Mouse (Mus musculus) heart, postnatal 10 days (tissue): Measurements from ENCODE around the gene Jazf1. TPM values are rescaled to one million over a fixed set of nuclear protein-coding genes. Genes with fewer than 3 reads are reported as not detected.
A peak's percentile ranks its signal among the peaks of the same experiment; 100 is the strongest.

Source experiments
- DNase-seq, 2 experiments: peaks; one replicate each; pipeline ENCODE4 v3.0.0; 2021
- intact Hi-C: fragments of 180-260 bp; cut with DNase I; formaldehyde crosslinking; loops from one replicate; pipeline ENCODE4 v1.15.1; 2025
- total RNA-seq, 2 experiments: library from RNA; stranded (reverse); gene quantifications; 2 replicates each; pipeline ENCODE4 v1.2.3; 2021

Jazf1 gene
- total RNA-seq, 2 experiments from 2014 or later: 9.8 to 10.0 TPM

GRCm38 (mm10) chr6:52868352-52868751, 200.1 kb downstream of the Jazf1 start:
- DNase-seq: no peak
- intact Hi-C loops: no loop called here

DNA sequence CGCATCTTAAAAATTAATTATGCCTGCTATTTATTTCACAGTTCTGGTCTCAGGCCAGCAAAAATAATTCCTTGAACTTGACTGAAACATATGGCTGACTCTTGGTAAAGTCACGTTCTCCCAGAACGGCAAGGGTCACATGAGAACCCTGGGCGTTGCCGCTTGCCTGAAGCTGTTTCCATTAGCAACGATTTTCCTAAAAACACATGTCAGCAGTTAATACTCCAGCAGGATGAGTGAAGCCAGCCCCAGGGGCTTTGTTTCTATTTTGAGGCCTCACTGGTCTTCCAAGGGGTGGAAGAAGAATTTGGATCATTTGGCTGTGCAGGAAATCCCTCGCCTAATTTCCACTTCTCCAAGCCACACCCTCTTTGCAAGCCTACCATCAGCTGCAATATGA, 206.5 kb downstream of the Jazf1 start:
- peak; percentile 69 to 77 for DNase-seq
- intact Hi-C loops: no loop called here

DNA sequence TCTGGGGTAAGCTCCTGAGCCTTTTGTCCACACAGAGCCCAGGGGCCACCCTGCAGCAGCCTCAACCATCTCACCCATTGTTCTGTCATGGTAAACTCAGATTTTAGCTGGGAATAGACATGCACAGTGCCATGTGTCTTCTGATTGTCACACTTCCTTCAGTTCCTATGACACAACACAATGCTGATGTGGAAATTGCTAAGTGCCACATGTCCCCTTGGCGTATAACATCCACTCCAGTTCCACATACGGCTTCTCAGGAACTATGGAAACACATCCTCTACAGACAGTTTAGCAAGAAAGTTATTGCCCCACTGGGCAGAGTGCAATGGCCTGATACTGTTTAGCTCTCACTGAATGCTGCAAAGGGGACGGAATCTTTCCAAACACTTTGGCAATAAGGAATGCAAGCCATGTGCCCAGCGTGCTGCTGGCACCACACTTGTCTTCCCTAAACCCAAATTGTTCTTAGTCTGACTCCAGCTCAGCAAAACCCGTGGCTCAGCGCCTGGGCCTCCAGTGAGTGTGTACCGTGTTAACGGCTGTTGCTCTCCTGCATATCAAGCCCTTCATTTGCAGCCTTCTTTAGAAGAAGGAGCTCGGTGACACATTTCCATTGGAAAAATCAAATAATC, 207.1 kb downstream of the Jazf1 start:
- intact Hi-C loops: no loop called here
- DNase-seq: peak in 1 of 2 experiments; percentile 40

GRCm38 (mm10) chr6:52860713-52861112, 207.7 kb downstream of the Jazf1 start:
- intact Hi-C loops: no loop called here
- peak; percentile 24 to 25 for DNase-seq

- DNase-seq: no peak
- intact Hi-C loops: no loop called here
Observed at GRCm38 (mm10) chr6:52858911-52859431, 209.5 kb downstream of the Jazf1 start.

DNA sequence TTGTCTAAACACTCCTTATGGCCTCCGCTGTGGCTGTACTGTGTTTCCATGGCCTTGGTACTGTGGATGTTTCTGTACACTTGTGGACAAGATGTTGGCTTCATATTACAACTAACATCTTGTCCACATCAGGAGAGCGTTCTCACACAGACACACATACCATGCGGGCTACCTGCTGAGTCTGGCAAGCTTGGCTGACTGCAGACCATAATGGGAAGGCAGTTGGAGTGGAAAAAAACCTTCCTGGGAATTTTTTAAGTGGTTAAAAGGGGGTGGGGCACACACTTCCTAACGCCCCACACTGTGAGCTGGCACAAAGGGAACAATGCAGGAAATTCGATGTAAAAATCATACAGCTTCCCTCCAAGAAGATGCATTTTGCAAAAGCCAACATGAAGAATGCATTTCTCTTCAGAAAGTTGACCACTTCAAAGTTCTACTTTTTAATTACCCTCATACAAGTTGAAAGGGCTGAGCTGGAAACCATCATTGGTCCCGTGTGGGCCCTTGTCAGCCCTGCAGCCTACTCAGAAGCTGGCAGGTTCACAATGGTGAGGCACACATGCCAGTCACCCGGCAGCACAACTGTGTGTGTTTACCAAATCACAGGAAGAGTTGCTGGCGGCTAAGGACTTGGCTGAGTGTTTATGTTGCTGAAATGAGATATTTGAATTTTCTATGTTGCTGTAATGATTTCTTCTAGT, 215.9 kb downstream of the Jazf1 start:
- no peak for DNase-seq
- intact Hi-C loops: no loop called here

DNA sequence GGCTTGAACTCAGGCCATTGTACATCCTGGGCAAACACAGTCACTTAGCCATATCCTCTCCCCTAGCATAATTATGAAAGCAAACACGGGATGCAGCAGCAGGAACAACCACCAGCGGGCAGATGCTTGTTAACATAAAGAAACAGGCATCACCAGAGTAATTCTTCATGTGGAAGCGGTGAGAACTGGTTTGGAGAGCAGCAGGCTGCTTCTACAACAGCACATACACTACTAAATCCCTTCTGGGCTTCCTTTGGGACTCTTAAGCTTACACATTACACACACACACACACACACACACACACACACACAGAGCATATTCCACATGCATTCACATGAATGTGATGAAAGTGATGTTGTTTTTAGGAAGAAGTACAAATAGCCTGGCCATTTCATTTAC, 216.5 kb downstream of the Jazf1 start:
- DNase-seq: no peak
- intact Hi-C loops: no loop called here

DNA sequence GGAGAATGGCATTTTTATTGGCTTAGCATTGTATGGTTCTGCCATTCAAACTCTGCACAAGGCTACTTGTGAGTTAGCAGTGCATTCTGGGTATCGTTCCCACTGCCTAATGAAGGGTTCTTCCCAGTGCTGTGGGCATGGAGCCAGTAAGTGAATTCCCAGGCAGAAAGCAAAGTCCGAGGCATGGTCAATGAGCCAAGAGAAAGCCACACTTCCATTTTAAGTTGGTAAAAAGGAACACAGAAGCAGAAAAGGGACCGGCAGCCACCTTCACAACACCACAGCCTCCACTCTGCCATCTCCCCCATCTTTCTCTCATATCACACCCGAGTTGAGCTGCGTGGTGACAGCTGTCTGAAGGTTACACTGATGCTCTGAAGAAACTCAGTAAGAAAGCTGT, 217.4 kb downstream of the Jazf1 start:
- DNase-seq: peak; percentile 73 to 80
- intact Hi-C loops: no loop called here

- no peak for DNase-seq
- intact Hi-C loops: no loop called here
Observed at GRCm38 (mm10) chr6:52848199-52848598, 220.2 kb downstream of the Jazf1 start.

- no peak for DNase-seq
- intact Hi-C loops: no loop called here
Observed at GRCm38 (mm10) chr6:52846314-52846713, 222.1 kb downstream of the Jazf1 start.

- intact Hi-C loops: no loop called here
- DNase-seq: no peak
Observed at GRCm38 (mm10) chr6:52844741-52845140, 223.7 kb downstream of the Jazf1 start.

- DNase-seq: no peak
- intact Hi-C loops: loop anchor here (1.0 kb wide), 1 partner anchor 76 kb away; no protein-coding TSS in a partner anchor
Observed at GRCm38 (mm10) chr6:52843027-52843426, 225.4 kb downstream of the Jazf1 start.

- no peak for DNase-seq
- intact Hi-C loops: no loop called here
Observed at GRCm38 (mm10) chr6:52842598-52842997, 225.8 kb downstream of the Jazf1 start.

DNA sequence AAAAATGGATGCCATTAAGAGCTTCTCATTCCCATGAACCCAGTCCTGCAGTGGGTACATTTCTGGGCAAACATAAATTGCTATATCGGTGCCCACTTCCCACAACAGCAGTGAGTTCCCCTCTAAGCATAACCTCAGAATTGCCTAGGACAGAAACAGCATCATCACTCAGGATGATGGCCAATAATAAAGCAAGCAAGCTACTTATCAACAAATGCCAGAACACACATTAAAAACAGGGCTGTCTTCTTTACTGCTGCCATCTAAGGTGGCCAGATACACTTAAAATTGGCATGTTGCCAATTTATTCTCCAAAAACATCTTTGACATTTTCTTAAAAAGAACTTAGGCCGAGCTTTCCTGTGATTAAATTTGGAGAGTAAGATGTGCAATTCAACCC, 226.8 kb downstream of the Jazf1 start:
- intact Hi-C loops: no loop called here
- no peak for DNase-seq

- peak in 1 of 2 experiments; percentile 36 for DNase-seq
Observed at GRCm38 (mm10) chr6:52840589-52841044, 227.8 kb downstream of the Jazf1 start.

DNA sequence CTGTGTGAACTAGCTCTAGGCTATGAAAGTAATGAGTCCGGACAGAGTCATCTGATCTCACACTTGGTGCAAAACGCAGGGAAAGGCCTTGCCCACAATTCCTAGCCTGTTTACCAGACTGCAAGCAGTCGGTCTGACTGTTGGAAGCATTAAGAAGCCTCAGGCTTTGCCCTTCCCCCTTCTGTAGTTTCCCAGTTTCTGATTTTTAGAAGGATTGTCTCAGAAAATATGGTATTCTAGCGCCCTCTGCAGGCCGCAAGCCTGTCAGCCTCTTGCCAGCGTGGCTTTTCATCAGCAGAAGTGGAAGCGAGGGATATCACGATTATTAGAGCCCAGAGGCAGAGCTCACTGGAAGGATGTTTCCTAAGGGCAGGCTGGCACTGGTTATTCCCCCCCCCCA, 229.7 kb downstream of the Jazf1 start:
- intact Hi-C loops: loop anchor here (2.0 to 5.0 kb wide), 5 partner anchors 76 to 566 kb away; no protein-coding TSS in a partner anchor
- DNase-seq: peak; percentile 89 to 93

More at GRCm38 (mm10) chr6:52840589-52841044, 227.8 kb downstream of the Jazf1 start:
- intact Hi-C loops: loop anchor here (1.0 kb wide), 1 partner anchor 583 kb away; no protein-coding TSS in a partner anchor

DNA sequence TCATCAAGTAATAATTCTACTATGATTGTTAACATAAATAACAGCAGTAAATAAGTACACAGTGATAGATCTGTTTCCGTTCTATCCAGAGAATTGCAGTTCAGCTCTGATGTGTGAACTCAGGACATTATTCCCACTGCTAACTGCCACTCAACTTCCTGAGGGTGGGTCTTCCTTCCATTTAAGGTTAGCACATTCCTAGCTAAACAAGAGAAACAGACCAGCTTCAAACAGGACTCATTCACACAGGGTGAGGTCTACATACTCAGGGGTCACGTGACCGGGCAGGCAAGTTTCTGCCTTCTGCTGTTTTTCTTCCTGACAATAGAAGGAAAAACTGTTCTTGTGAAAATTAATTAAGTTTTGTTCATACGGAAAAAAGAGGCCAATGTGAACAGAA, 230.6 kb downstream of the Jazf1 start:
- intact Hi-C loops: loop anchor here (2.0 to 5.0 kb wide), 5 partner anchors 75 to 565 kb away; no protein-coding TSS in a partner anchor
- DNase-seq: no peak

DNA sequence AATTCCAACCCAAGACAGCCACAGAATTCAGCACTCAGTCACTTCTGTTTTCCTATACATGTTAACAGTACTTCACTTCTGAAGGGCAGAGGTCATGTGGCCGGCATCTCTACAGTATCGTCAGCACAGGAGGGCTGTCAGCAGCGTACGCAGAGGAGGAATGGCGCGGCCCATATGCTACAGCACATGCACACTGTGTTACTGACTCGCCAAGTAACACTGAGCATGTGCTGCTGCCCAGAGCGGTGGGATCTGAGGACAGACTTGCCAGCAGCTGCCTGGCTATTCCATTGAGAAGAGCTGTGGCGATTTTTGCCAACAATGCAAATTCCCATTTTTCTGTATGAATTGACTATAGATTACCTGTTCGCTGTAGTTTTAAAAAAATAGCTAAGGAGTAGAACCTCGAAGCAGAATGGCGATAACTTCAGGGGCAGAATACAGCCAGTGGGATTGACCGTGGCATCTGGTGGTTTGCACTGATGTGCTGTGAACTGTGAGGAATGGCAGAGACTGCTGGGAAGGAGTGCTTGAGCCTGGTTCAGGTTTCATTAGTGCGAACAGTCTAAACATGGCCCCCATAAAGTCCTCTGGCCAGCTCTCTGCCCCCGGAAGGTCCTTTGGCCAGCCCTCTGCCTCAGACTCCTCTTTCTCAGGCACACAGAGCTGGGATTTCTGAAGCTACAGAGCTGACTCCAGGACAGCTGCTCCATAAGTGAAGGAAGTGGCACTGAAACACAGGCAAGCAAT, 232.1 kb downstream of the Jazf1 start:
- no peak for DNase-seq
- intact Hi-C loops: loop anchor here (5.0 kb wide), 4 partner anchors 74 to 564 kb away; no protein-coding TSS in a partner anchor

- intact Hi-C loops: no loop called here
- no peak for DNase-seq
Observed at GRCm38 (mm10) chr6:52827752-52828277, 240.6 kb downstream of the Jazf1 start.

DNA sequence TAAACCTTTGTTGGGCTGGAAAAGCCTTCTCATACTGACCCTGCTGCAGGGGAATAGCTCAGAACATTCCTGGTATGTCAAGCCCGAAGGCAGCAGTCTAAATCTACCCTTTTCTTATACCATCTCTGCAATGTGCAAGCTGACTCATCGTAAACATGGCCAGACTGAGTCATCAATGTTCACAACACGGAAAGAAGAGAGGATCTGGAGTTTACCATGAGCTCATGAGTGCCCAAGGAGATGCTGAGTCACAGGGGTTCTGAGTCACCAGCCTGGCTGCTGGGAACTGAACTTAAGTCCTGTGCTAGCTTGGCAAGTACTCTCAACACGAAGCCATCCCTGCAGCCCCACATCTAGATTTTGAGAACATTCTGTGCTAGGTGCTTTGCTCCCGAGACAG, 242.9 kb downstream of the Jazf1 start:
- intact Hi-C loops: no loop called here
- DNase-seq: no peak
